Mouse (Mus musculus) limb, embryonic 14.5 days (tissue): ENCODE measurements around the gene Psma6. TPM values are rescaled to one million over a fixed set of nuclear protein-coding genes. Genes with fewer than 3 reads are reported as not detected.

Experiments
- ATAC-seq: fragments of 200-750 bp; cut with Nextera tagmentation; 2 replicates; pipeline ENCODE4 v1.8.0; 2017; ENCODE audit warnings: low read depth, moderate number of reproducible peaks, moderate TSS enrichment; ENCODE audit not compliant: low FRiP score
- DNase-seq: peaks from one replicate; pipeline ENCODE4 v3.0.0-alpha.2; 2015; ENCODE audit warnings: low spot score
- H3K27ac ChIP-seq: fragments of 300-500 bp; sonication (generic); replicated peaks from 2 replicates; pipeline ENCODE4 v1.5.1; 2014; ENCODE audit warnings: low read depth, mild to moderate bottlenecking, low read length, moderate library complexity, mixed read lengths
- H3K27me3 ChIP-seq: fragments of 300-500 bp; sonication (generic); 2 replicates; pipeline ENCODE4 v1.6.1; 2014; ENCODE audit warnings: low read length, mixed read lengths; ENCODE audit not compliant: control insufficient read depth, insufficient read depth
- H3K36me3 ChIP-seq: fragments of 300-500 bp; sonication (generic); 2 replicates; pipeline ENCODE4 v1.6.1; 2014; ENCODE audit warnings: mild to moderate bottlenecking, low read length, moderate library complexity, mixed read lengths; ENCODE audit not compliant: control insufficient read depth, insufficient read depth
- H3K4me1 ChIP-seq: fragments of 300-500 bp; sonication (generic); 2 replicates; pipeline ENCODE4 v1.6.1; 2014; ENCODE audit warnings: antibody characterized with exemption, low read length, mixed read lengths; ENCODE audit not compliant: control insufficient read depth, insufficient read depth
- H3K4me2 ChIP-seq: fragments of 300-500 bp; sonication (generic); replicated peaks from 2 replicates; pipeline ENCODE4 v1.6.1; 2014; ENCODE audit warnings: low read depth, mild to moderate bottlenecking, low read length, moderate library complexity; ENCODE audit not compliant: severe bottlenecking
- H3K4me3 ChIP-seq: fragments of 300-500 bp; sonication (generic); replicated peaks from 2 replicates; pipeline ENCODE4 v1.5.1; 2014; ENCODE audit warnings: low read length
- H3K9ac ChIP-seq: fragments of 300-500 bp; sonication (generic); 2 replicates; pipeline ENCODE4 v1.6.1; 2014; ENCODE audit warnings: mild to moderate bottlenecking, low read depth, low read length, moderate library complexity; ENCODE audit not compliant: severe bottlenecking
- H3K9me3 ChIP-seq: fragments of 300-500 bp; sonication (generic); 2 replicates; pipeline ENCODE4 v1.6.1; 2016; ENCODE audit warnings: low read length; ENCODE audit not compliant: control insufficient read depth
- POLR2A ChIP-seq: fragments of 200-500 bp; IDR thresholded peaks from 2 replicates; pipeline ENCODE4 v1.8.0; 2012; ENCODE audit warnings: inconsistent platforms, mild to moderate bottlenecking, moderate library complexity, borderline replicate concordance; ENCODE audit not compliant: insufficient read depth, insufficient read length; ENCODE audit errors: extremely low read depth
- WGBS: fragments of 180-500 bp; shearing (Covaris S2); extraction: QIAGEN DNeasy Blood & Tissue Kit; methylation state at CpG from one replicate; pipeline ENCODE4 v1.1.7; 2014; 5-methylcytosine and 5-hydroxymethylcytosine counted together
- polyA plus RNA-seq, 2 experiments: library from polyadenylated mRNA; depleted of rRNA in 1 of 2; stranded (reverse) in 1 of 2; unstranded in 1 of 2; fragments of >200 nt; fragmentation: Nextera tagmentation in 1 of 2; extraction: Ambion mirVana in 1 of 2; gene quantifications; 2 replicates each; pipeline versions ENCODE4 v1.2.1 to v1.2.3; 2012 to 2014

Gene Psma6
- polyA plus RNA-seq, 2 experiments = 167 to 425 TPM

- H3K4me2 ChIP-seq = no peak overlapping the region
- H3K9ac ChIP-seq = no peak overlapping the region
- no peak for TF ChIP-seq POLR2A
- H3K27me3 ChIP-seq = no peaks in the 10 kb centered on the region
- DNase-seq (no peak), ATAC-seq (no peak)
- peaks cover 36% of the 10 kb centered on the region for H3K4me1 ChIP-seq
- H3K4me3 ChIP-seq = no peak overlapping the region
- H3K9me3 ChIP-seq = no peaks in the 10 kb centered on the region
- no peaks in the 10 kb centered on the region for H3K36me3 ChIP-seq
- WGBS = 67% methylated on average over 10 of the region's 10 CpGs
- no peak overlapping the region for H3K27ac ChIP-seq
Observed at GRCm38 (mm10) chr12:55467331-55468180, 83.5 kb downstream of the Psma6 start.

Other genes starting within 250 kb of the Psma6 start
- gene Srp54b, start 229.1 kb upstream of the Psma6 start, polyA plus RNA-seq (2012; rRNA removed) = 33.0 and 45.6 TPM in 2 replicates
- gene Srp54b, start 229.1 kb upstream of the Psma6 start, polyA plus RNA-seq (2014; fragmentation: Nextera tagmentation; extraction: Ambion mirVana) = 63.2 and 70.7 TPM in 2 replicates
- not detected in 2 replicates for gene 1700047I17Rik2, start 184.6 kb upstream of the Psma6 start, polyA plus RNA-seq (2012; rRNA removed)
- 4.3 TPM in 1 of 2 replicates, not detected in the other for gene 1700047I17Rik2, start 184.6 kb upstream of the Psma6 start, polyA plus RNA-seq (2014; fragmentation: Nextera tagmentation; extraction: Ambion mirVana)
- gene Srp54c, start 154.1 kb upstream of the Psma6 start, polyA plus RNA-seq (2012; rRNA removed) = 36.6 and 55.5 TPM in 2 replicates
- 77.8 and 84.3 TPM in 2 replicates for gene Srp54c, start 154.1 kb upstream of the Psma6 start, polyA plus RNA-seq (2014; fragmentation: Nextera tagmentation; extraction: Ambion mirVana)
- gene 1110008L16Rik, start 84.6 kb upstream of the Psma6 start, polyA plus RNA-seq (2012; rRNA removed) = 10.2 and 12.6 TPM in 2 replicates
- 10.5 and 13.6 TPM in 2 replicates for gene 1110008L16Rik, start 84.6 kb upstream of the Psma6 start, polyA plus RNA-seq (2014; fragmentation: Nextera tagmentation; extraction: Ambion mirVana)
- 10.2 and 12.4 TPM in 2 replicates for gene Ppp2r3c, start 81.2 kb upstream of the Psma6 start, polyA plus RNA-seq (2012; rRNA removed)
- 12.5 and 14.1 TPM in 2 replicates for gene Ppp2r3c, start 81.2 kb upstream of the Psma6 start, polyA plus RNA-seq (2014; fragmentation: Nextera tagmentation; extraction: Ambion mirVana)
- 76.0 and 110 TPM in 2 replicates for gene Nfkbia, start 108.4 kb downstream of the Psma6 start, polyA plus RNA-seq (2012; rRNA removed)
- 111 and 123 TPM in 2 replicates for gene Nfkbia, start 108.4 kb downstream of the Psma6 start, polyA plus RNA-seq (2014; fragmentation: Nextera tagmentation; extraction: Ambion mirVana)
- gene Aldoart2, start 181.0 kb downstream of the Psma6 start, polyA plus RNA-seq (2012; rRNA removed) = not detected in 2 replicates
- gene Aldoart2, start 181.0 kb downstream of the Psma6 start, polyA plus RNA-seq (2014; fragmentation: Nextera tagmentation; extraction: Ambion mirVana) = not detected in 2 replicates
- gene Insm2, start 215.2 kb downstream of the Psma6 start, polyA plus RNA-seq (2012; rRNA removed) = not detected in 2 replicates
- gene Insm2, start 215.2 kb downstream of the Psma6 start, polyA plus RNA-seq (2014; fragmentation: Nextera tagmentation; extraction: Ambion mirVana) = 0.07 and 0.26 TPM in 2 replicates